ENCODE assay signal across 27 mouse cellular contexts in genomic region chr5:35399061-35399460, GRCm38 (mm10). TPM values are rescaled to one million over a fixed set of nuclear protein-coding genes. Genes with fewer than 3 reads are reported as not detected.
DNase-seq lines count a peak whose midpoint lies in the region; ATAC-seq lines count a peak whose summit lies in the region.
"Had no signal": no experiment of that assay in that cellular context is flagged by ENCODE, and none has a peak within 500 bp of the region (broad histone marks: within the 10 kb centered on the region; RNA-seq: fewer than 3 reads in every experiment).

No protein-coding gene starts in this region.

- no peaks in the 10 kb centered on the region for H3K9me3 ChIP-seq in hindbrain, embryonic 10.5 days
- H3K9me3 ChIP-seq in hindbrain, embryonic 11.5 days (ENCODE audit: control insufficient read depth, low read length): no peaks in the 10 kb centered on the region
- H3K9me3 ChIP-seq in neural tube, embryonic 15.5 days (replicated peaks): no peaks in the 10 kb centered on the region
- H3K9me3 ChIP-seq in embryonic facial prominence, embryonic 10.5 days: no peaks in the 10 kb centered on the region
- H3K9me3 ChIP-seq in liver, embryonic 12.5 days (replicated peaks): no peaks in the 10 kb centered on the region
- H3K9me3 ChIP-seq: embryonic facial prominence, embryonic 13.5 days; heart, embryonic 10.5 days; heart, embryonic 13.5 days; hindbrain, embryonic 13.5 days; intestine, embryonic 15.5 days had no signal

- no peak overlapping the region for H3K9ac ChIP-seq in hindbrain, embryonic 11.5 days (ENCODE audit: low read depth, low read length)
- H3K9ac ChIP-seq in neural tube, embryonic 15.5 days (replicated peaks): no peak overlapping the region
- no peak overlapping the region for H3K9ac ChIP-seq in liver, embryonic 12.5 days
- H3K9ac ChIP-seq: embryonic facial prominence, embryonic 13.5 days; heart, embryonic 13.5 days; hindbrain, embryonic 13.5 days; intestine, embryonic 15.5 days had no signal

- no peak overlapping the region for H3K27ac ChIP-seq in hindbrain, embryonic 10.5 days
- no peak overlapping the region for H3K27ac ChIP-seq in hindbrain, embryonic 11.5 days (ENCODE audit: low read depth, low read length)
- no peak overlapping the region for H3K27ac ChIP-seq in neural tube, embryonic 15.5 days (replicated peaks)
- no peak overlapping the region for H3K27ac ChIP-seq in embryonic facial prominence, embryonic 10.5 days (replicated peaks)
- H3K27ac ChIP-seq in liver, embryonic 12.5 days: no peak overlapping the region
- H3K27ac ChIP-seq: embryonic facial prominence, embryonic 13.5 days; heart, adult 2 months; heart, embryonic 10.5 days; heart, embryonic 13.5 days; hindbrain, embryonic 13.5 days; intestine, embryonic 15.5 days had no signal

- peak; percentile 36 for DNase-seq in hindbrain, embryonic 10.5 days (ENCODE audit: low spot score)
- DNase-seq in hindbrain, embryonic 11.5 days (ENCODE audit: low spot score): no peak
- DNase-seq in neural tube, embryonic 10.5 days (ENCODE audit: extremely low spot score, low spot score): peak; percentile 46
- DNase-seq in embryonic facial prominence, embryonic 10.5 days (ENCODE audit: low spot score): no peak
- DNase-seq: adrenal gland, adult 2 months; adrenal gland, postnatal 14 days; cerebellum, adult 11-12 months; cerebellum, adult 8-10 months; cerebellum, postnatal 36 days; gastrocnemius, postnatal 10 days; gastrocnemius, postnatal 36 days; heart, adult 2 months; heart, postnatal 14 days; heart, postnatal 4 days had no signal

- H3K4me1 ChIP-seq in hindbrain, embryonic 10.5 days (replicated peaks): peaks cover 24% of the 10 kb centered on the region
- H3K4me1 ChIP-seq in hindbrain, embryonic 11.5 days (replicated peaks; ENCODE audit: control insufficient read depth, insufficient read depth, low read length): peaks cover 6% of the 10 kb centered on the region
- H3K4me1 ChIP-seq in neural tube, embryonic 15.5 days: peaks cover 12% of the 10 kb centered on the region
- peaks cover 31% of the 10 kb centered on the region for H3K4me1 ChIP-seq in embryonic facial prominence, embryonic 10.5 days
- H3K4me1 ChIP-seq in liver, embryonic 12.5 days: no peaks in the 10 kb centered on the region

- 4% methylated on average over 7 of the region's 7 CpGs for WGBS in hindbrain, embryonic 10.5 days
- 3% methylated on average over 7 of the region's 7 CpGs for WGBS in hindbrain, embryonic 11.5 days
- 2% methylated on average over 7 of the region's 7 CpGs for WGBS in neural tube, embryonic 15.5 days
- WGBS in embryonic facial prominence, embryonic 10.5 days: 4% methylated on average over 7 of the region's 7 CpGs
- 6% methylated on average over 7 of the region's 7 CpGs for WGBS in liver, embryonic 12.5 days (ENCODE audit: insufficient replicate concordance)

- H3K27me3 ChIP-seq in hindbrain, embryonic 10.5 days (ENCODE audit: insufficient read depth, poor library complexity, severe bottlenecking): peaks cover 100% of the 10 kb centered on the region
- peaks cover 95% of the 10 kb centered on the region for H3K27me3 ChIP-seq in hindbrain, embryonic 11.5 days (ENCODE audit: control insufficient read depth, insufficient read depth, low read length)
- peaks cover 89% of the 10 kb centered on the region for H3K27me3 ChIP-seq in neural tube, embryonic 15.5 days (replicated peaks)
- H3K27me3 ChIP-seq in embryonic facial prominence, embryonic 10.5 days (replicated peaks; ENCODE audit: low read depth, poor library complexity, severe bottlenecking): peaks cover 100% of the 10 kb centered on the region
- peaks cover 99% of the 10 kb centered on the region for H3K27me3 ChIP-seq in liver, embryonic 12.5 days (replicated peaks)

- no peak overlapping the region for H3K4me3 ChIP-seq in hindbrain, embryonic 10.5 days
- no peak overlapping the region for H3K4me3 ChIP-seq in hindbrain, embryonic 11.5 days (ENCODE audit: low read depth, low read length)
- no peak overlapping the region for H3K4me3 ChIP-seq in neural tube, embryonic 15.5 days (replicated peaks)
- peak overlapping the region; percentile 33; the same call in 1 of the 2 replicates for H3K4me3 ChIP-seq in embryonic facial prominence, embryonic 10.5 days
- no peak overlapping the region for H3K4me3 ChIP-seq in liver, embryonic 12.5 days
- H3K4me3 ChIP-seq: heart, adult 2 months; heart, embryonic 13.5 days; hindbrain, embryonic 13.5 days; intestine, embryonic 15.5 days had no signal

- H3K4me2 ChIP-seq in hindbrain, embryonic 11.5 days (replicated peaks; ENCODE audit: low read depth, low read length): no peak overlapping the region
- no peak overlapping the region for H3K4me2 ChIP-seq in neural tube, embryonic 15.5 days
- no peak overlapping the region for H3K4me2 ChIP-seq in liver, embryonic 12.5 days
- H3K4me2 ChIP-seq: heart, embryonic 13.5 days; hindbrain, embryonic 13.5 days; intestine, embryonic 15.5 days had no signal

- ATAC-seq in hindbrain, embryonic 11.5 days (ENCODE audit: low FRiP score): no peak
- ATAC-seq in neural tube, embryonic 15.5 days (ENCODE audit: low FRiP score): no peak
- no peak for ATAC-seq in liver, embryonic 12.5 days
- ATAC-seq: CD4-positive, CD25-positive, alpha-beta regulatory T cell, adult 4 months; forebrain, embryonic 14.5 days; hindbrain, embryonic 16.5 days; intestine, embryonic 15.5 days had no signal

- no peaks in the 10 kb centered on the region for H3K36me3 ChIP-seq in hindbrain, embryonic 10.5 days
- H3K36me3 ChIP-seq in hindbrain, embryonic 11.5 days (ENCODE audit: control insufficient read depth, insufficient read depth, low read length): no peaks in the 10 kb centered on the region
- H3K36me3 ChIP-seq in neural tube, embryonic 15.5 days: no peaks in the 10 kb centered on the region
- H3K36me3 ChIP-seq in embryonic facial prominence, embryonic 10.5 days (replicated peaks): no peaks in the 10 kb centered on the region
- H3K36me3 ChIP-seq in liver, embryonic 12.5 days: no peaks in the 10 kb centered on the region
- H3K36me3 ChIP-seq: embryonic facial prominence, embryonic 13.5 days; heart, embryonic 10.5 days; heart, embryonic 13.5 days; hindbrain, embryonic 13.5 days; intestine, embryonic 15.5 days had no signal

RNA-seq across cellular contexts. Expression of gene Hmx1, which starts 10.2 kb away (rescaled TPM):
- polyA plus RNA-seq in hindbrain, embryonic 10.5 days (2016; fragmentation: Nextera tagmentation; extraction: Ambion mirVana): 2.7 and 3.2 TPM in 2 replicates
- polyA plus RNA-seq in hindbrain, embryonic 11.5 days (2014; fragmentation: Nextera tagmentation; extraction: Ambion mirVana): 6.1 and 6.9 TPM in 2 replicates
- polyA plus RNA-seq in neural tube, embryonic 15.5 days (2015; fragmentation: Nextera tagmentation; extraction: Ambion mirVana): 0.73 and 1.4 TPM in 2 replicates
- polyA plus RNA-seq in embryonic facial prominence, embryonic 10.5 days (2016; fragmentation: Nextera tagmentation; extraction: Ambion mirVana): 3.4 and 5.5 TPM in 2 replicates
- 0.32 TPM in 1 of 2 replicates, not detected in the other for polyA plus RNA-seq in liver, embryonic 12.5 days (2016; fragmentation: Nextera tagmentation; extraction: Ambion mirVana)
- polyA plus RNA-seq: adrenal gland, adult 2 months; C2C12; CD4-positive, CD25-positive, alpha-beta regulatory T cell, adult 4 months; cortical plate, adult 2 months; forebrain, embryonic 14.5 days; heart, adult 2 months; heart, embryonic 16.5 days had no signal

Comparison
In these comparisons a context has a peak if more than half of its experiments do, and no peak if none do; other contexts are left out.
1. DNase-seq: peak in hindbrain, embryonic 10.5 days (single experiment) and neural tube, embryonic 10.5 days (single experiment); none in hindbrain, embryonic 11.5 days (single experiment) and embryonic facial prominence, embryonic 10.5 days (single experiment).